Mouse (Mus musculus) liver, embryonic 12.5 days (tissue): ENCODE measurements around the gene Ocrl. TPM values are rescaled to one million over a fixed set of nuclear protein-coding genes. Genes with fewer than 3 reads are reported as not detected.
A peak's percentile ranks its signal among the peaks of the same experiment; 100 is the strongest.

Experiments
- ATAC-seq: fragments of 200-750 bp; cut with Nextera tagmentation; 2 replicates; pipeline ENCODE4 v1.8.0; 2017; ENCODE audit warnings: moderate number of reproducible peaks, mild to moderate bottlenecking, moderate library complexity
- H3K27ac ChIP-seq: fragments of 300-500 bp; sonication (generic); 2 replicates; pipeline ENCODE4 v1.5.1; 2016; ENCODE audit warnings: mild to moderate bottlenecking
- H3K27me3 ChIP-seq: fragments of 300-500 bp; sonication (generic); replicated peaks from 2 replicates; pipeline ENCODE4 v1.6.1; 2016; ENCODE audit warnings: mild to moderate bottlenecking, moderate library complexity
- H3K36me3 ChIP-seq: fragments of 300-500 bp; sonication (generic); 2 replicates; pipeline ENCODE4 v1.6.1; 2016; ENCODE audit warnings: mild to moderate bottlenecking, moderate library complexity
- H3K4me1 ChIP-seq: fragments of 300-500 bp; sonication (generic); 2 replicates; pipeline ENCODE4 v1.6.1; 2016
- H3K4me2 ChIP-seq: fragments of 300-500 bp; sonication (generic); 2 replicates; pipeline ENCODE4 v1.6.1; 2016; ENCODE audit warnings: mild to moderate bottlenecking, moderate library complexity
- H3K4me3 ChIP-seq: fragments of 300-500 bp; sonication (generic); 2 replicates; pipeline ENCODE4 v1.5.1; 2016; ENCODE audit warnings: mild to moderate bottlenecking, moderate library complexity
- H3K9ac ChIP-seq: fragments of 300-500 bp; sonication (generic); 2 replicates; pipeline ENCODE4 v1.6.1; 2016; ENCODE audit warnings: mild to moderate bottlenecking, moderate library complexity
- H3K9me3 ChIP-seq: fragments of 300-500 bp; sonication (generic); replicated peaks from 2 replicates; pipeline ENCODE4 v1.6.1; 2016; ENCODE audit warnings: mild to moderate bottlenecking, moderate library complexity
- WGBS: fragments of 180-500 bp; shearing (Covaris S2); methylation state at CpG from one replicate; pipeline ENCODE4 v1.1.7; 2016; ENCODE audit not compliant: insufficient replicate concordance; 5-methylcytosine and 5-hydroxymethylcytosine counted together
- polyA plus RNA-seq: library from polyadenylated mRNA; unstranded; fragments of >200 nt; fragmentation: Nextera tagmentation; extraction: Ambion mirVana; gene quantifications from 2 replicates; pipeline ENCODE4 v1.2.1, GENCODE M21; 2016

Gene Ocrl
- polyA plus RNA-seq, 1 experiment from 2014 or later = 5.8 TPM

- no peak for ATAC-seq
- no peaks in the 10 kb centered on the region for H3K9me3 ChIP-seq
- no peak overlapping the region for H3K4me3 ChIP-seq
- 7% methylated on average over 19 of the region's 19 CpGs for WGBS
- H3K4me1 ChIP-seq = no peaks in the 10 kb centered on the region
- 0 out of 2 replicates have a peak, but pooled peaks cover 3% of the 10 kb centered on the region for H3K27me3 ChIP-seq
- H3K9ac ChIP-seq = no peak overlapping the region
- no peak overlapping the region for H3K27ac ChIP-seq
- H3K4me2 ChIP-seq = peak overlapping the region; percentile 41
- no peaks in the 10 kb centered on the region for H3K36me3 ChIP-seq
These were observed 72.9 kb downstream of the Ocrl start for GRCm38 (mm10) chrX:47985000-47985619.

- no peak for ATAC-seq
- Histone ChIP-seq H3K27ac (no peak overlapping the region), H3K9ac (no peak overlapping the region), H3K4me2 (no peak overlapping the region), H3K9me3 (no peaks in the 10 kb centered on the region), H3K4me3 (no peak overlapping the region), H3K27me3 (0 out of 2 replicates have a peak, but pooled peaks cover 3% of the 10 kb centered on the region), H3K36me3 (no peaks in the 10 kb centered on the region), H3K4me1 (no peaks in the 10 kb centered on the region)
- WGBS = 53% methylated on average over 8 of the region's 8 CpGs
These were observed 75.8 kb downstream of the Ocrl start for GRCm38 (mm10) chrX:47988024-47988423.

DNA sequence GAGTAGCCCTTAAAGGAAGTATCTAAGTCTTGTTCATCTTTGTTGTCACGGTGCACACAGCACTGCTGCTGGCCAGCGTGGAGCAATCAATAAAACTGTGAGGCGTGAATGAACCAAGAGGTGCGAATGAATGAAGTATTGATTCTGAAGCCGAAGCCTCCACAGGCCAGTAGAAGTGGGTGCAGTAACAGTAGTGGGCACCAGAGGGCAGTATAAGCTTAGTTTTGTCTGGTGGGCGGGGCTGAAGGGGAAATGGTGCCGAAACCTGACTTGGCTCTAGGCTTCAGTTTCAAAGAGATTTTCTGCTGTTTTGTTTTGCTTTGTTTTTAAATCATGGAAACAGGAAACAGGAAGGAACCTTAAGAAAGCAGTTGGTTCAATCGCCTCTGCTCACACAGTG is 80.4 kb downstream of the Ocrl start:
- Histone ChIP-seq H3K4me2 (0 out of 2 replicates have a peak overlapping the region, but pooled peaks have one; percentile 20), H3K4me1 (no peaks in the 10 kb centered on the region), H3K9me3 (no peaks in the 10 kb centered on the region), H3K27ac (no peak overlapping the region), H3K9ac (no peak overlapping the region), H3K4me3 (no peak overlapping the region), H3K27me3 (0 out of 2 replicates have a peak, but pooled peaks cover 3% of the 10 kb centered on the region), H3K36me3 (no peaks in the 10 kb centered on the region)
- ATAC-seq = no peak
- whole genome bisulfite sequencing = 16% methylated on average over 8 of the region's 8 CpGs

DNA sequence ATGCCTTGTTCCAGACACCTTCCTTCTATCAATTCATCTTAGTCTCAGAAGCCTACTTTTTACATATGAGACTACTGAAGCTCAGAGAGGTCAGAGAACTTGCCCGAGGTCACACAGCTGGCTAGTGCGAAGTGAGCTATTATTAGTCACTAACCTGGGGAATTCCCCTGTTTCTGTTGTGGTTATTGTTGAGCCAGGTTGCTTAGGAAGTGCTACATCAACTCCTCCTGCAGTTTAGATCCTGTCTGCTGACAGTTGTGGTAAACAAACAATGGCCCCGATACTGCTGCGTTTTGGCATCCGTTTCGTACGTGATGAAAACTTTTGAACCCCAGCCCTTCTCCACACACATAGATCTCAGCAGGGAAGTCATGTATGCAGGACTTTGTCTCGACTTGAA is 86.2 kb downstream of the Ocrl start:
- Histone ChIP-seq H3K27ac (no peak overlapping the region), H3K9ac (no peak overlapping the region), H3K36me3 (no peaks in the 10 kb centered on the region), H3K4me1 (no peaks in the 10 kb centered on the region), H3K9me3 (no peaks in the 10 kb centered on the region), H3K27me3 (0 out of 2 replicates have a peak, but pooled peaks cover 2% of the 10 kb centered on the region), H3K4me2 (no peak overlapping the region), H3K4me3 (no peak overlapping the region)
- no peak for ATAC-seq
- WGBS = 53% methylated on average over 8 of the region's 8 CpGs

GRCm38 (mm10) chrX:48001151-48001550 is 89.0 kb downstream of the Ocrl start:
- no peak for ATAC-seq
- Histone ChIP-seq H3K27ac (no peak overlapping the region), H3K36me3 (no peaks in the 10 kb centered on the region), H3K4me1 (no peaks in the 10 kb centered on the region), H3K4me3 (no peak overlapping the region), H3K27me3 (no peaks in the 10 kb centered on the region), H3K9ac (no peak overlapping the region), H3K9me3 (no peaks in the 10 kb centered on the region), H3K4me2 (no peak overlapping the region)
- 55% methylated on average over 7 of the region's 7 CpGs for WGBS

DNA sequence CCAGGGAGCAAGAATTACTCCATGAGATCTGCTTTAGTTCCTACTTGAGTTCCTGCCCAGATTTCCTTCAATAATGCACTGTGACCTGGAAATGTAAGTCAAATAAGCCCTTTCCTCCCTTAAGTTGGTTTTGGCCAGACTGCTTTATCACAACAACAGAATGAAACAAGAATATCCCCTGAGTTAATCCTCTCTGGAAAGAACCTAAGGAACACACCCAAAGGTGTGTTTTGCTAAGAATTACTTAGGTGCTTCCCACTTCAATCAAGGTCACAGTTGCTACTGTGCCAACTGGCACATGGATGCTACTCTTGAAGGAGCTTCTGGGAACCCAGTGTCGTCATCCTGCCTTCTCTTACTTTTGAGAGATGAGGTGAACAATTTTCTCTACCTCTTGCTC is 92.6 kb downstream of the Ocrl start:
- WGBS = 67% methylated on average over 1 of the region's 1 CpGs
- ATAC-seq = no peak
- Histone ChIP-seq H3K9me3 (no peaks in the 10 kb centered on the region), H3K27me3 (no peaks in the 10 kb centered on the region), H3K27ac (no peak overlapping the region), H3K4me3 (no peak overlapping the region), H3K9ac (no peak overlapping the region), H3K4me1 (no peaks in the 10 kb centered on the region), H3K36me3 (no peaks in the 10 kb centered on the region), H3K4me2 (no peak overlapping the region)

GRCm38 (mm10) chrX:48006062-48006461 is 93.9 kb downstream of the Ocrl start:
- no peak for ATAC-seq
- H3K27ac ChIP-seq = no peak overlapping the region
- H3K36me3 ChIP-seq = no peaks in the 10 kb centered on the region
- H3K4me1 ChIP-seq = no peaks in the 10 kb centered on the region
- H3K4me3 ChIP-seq = no peak overlapping the region
- no peaks in the 10 kb centered on the region for H3K27me3 ChIP-seq
- WGBS = 58% methylated on average over 8 of the region's 8 CpGs
- H3K9me3 ChIP-seq = no peaks in the 10 kb centered on the region
- no peak overlapping the region for H3K4me2 ChIP-seq
- H3K9ac ChIP-seq = no peak overlapping the region

GRCm38 (mm10) chrX:48011656-48012055 is 99.5 kb downstream of the Ocrl start:
- Histone ChIP-seq H3K4me2 (no peak overlapping the region), H3K27ac (no peak overlapping the region), H3K4me1 (no peaks in the 10 kb centered on the region), H3K36me3 (no peaks in the 10 kb centered on the region), H3K4me3 (no peak overlapping the region), H3K27me3 (peaks cover 4% of the 10 kb centered on the region; the same call in 1 of the 2 replicates), H3K9ac (no peak overlapping the region), H3K9me3 (no peaks in the 10 kb centered on the region)
- ATAC-seq = no peak
- WGBS = 78% methylated on average over 3 of the region's 3 CpGs

Other genes starting within 250 kb of the Ocrl start
- gene Smarca1, start 19.4 kb upstream of the Ocrl start, polyA plus RNA-seq = 9.9 and 10.4 TPM in 2 replicates
- gene Apln, start 122.5 kb downstream of the Ocrl start, polyA plus RNA-seq = 0.33 and 0.43 TPM in 2 replicates
- gene Xpnpep2, start 196.3 kb downstream of the Ocrl start, polyA plus RNA-seq = 0.14 TPM in 1 of 2 replicates, not detected in the other
- gene Sash3, start 234.0 kb downstream of the Ocrl start, polyA plus RNA-seq = 9.7 and 10.0 TPM in 2 replicates